Mouse (Mus musculus) testis, adult 2 months (tissue): Measurements from ENCODE around the gene Top3a. TPM values are rescaled to one million over a fixed set of nuclear protein-coding genes. Genes with fewer than 3 reads are reported as not detected.

Experiments used
- H3K27ac ChIP-seq: fragments of 200-500 bp; 2 replicates; pipeline ENCODE4 v1.5.1; 2012; ENCODE audit warnings: low read depth, low read length; ENCODE audit not compliant: control insufficient read depth, insufficient read depth
- H3K27me3 ChIP-seq: fragments of 200-500 bp; 2 replicates; pipeline ENCODE4 v1.6.1; 2012; ENCODE audit warnings: mild to moderate bottlenecking, low read length, moderate library complexity; ENCODE audit not compliant: control insufficient read depth, insufficient read depth
- H3K36me3 ChIP-seq: fragments of 200-500 bp; 2 replicates; pipeline ENCODE4 v1.6.1; 2012; ENCODE audit warnings: mild to moderate bottlenecking, low read length; ENCODE audit not compliant: control insufficient read depth, insufficient read depth
- H3K4me1 ChIP-seq: fragments of 200-500 bp; 2 replicates; pipeline ENCODE4 v1.6.1; 2012; ENCODE audit warnings: low read length; ENCODE audit not compliant: control insufficient read depth, insufficient read depth
- H3K4me3 ChIP-seq: fragments of 200-500 bp; 2 replicates; pipeline ENCODE4 v1.5.1; 2012; ENCODE audit warnings: low read depth, mild to moderate bottlenecking, low read length, moderate library complexity, mixed read lengths; ENCODE audit not compliant: control insufficient read depth
- CTCF ChIP-seq: fragments of 200-500 bp; IDR thresholded peaks from 2 replicates; pipeline ENCODE4 v1.5.1; 2012; ENCODE audit warnings: low read depth, mild to moderate bottlenecking, inconsistent platforms, low read length, moderate library complexity; ENCODE audit not compliant: control insufficient read depth, insufficient read depth, insufficient replicate concordance
- POLR2A ChIP-seq: fragments of 200-500 bp; IDR thresholded peaks from 2 replicates; pipeline ENCODE4 v1.6.1; 2012; ENCODE audit warnings: low read depth, mild to moderate bottlenecking, inconsistent platforms, low read length, moderate library complexity; ENCODE audit not compliant: control insufficient read depth
- polyA plus RNA-seq: library from polyadenylated mRNA; depleted of rRNA; stranded (reverse); fragments of >200 nt; gene quantifications from 2 replicates; pipeline ENCODE4 v1.2.3, GENCODE M21; 2012

The Top3a gene
- polyA plus RNA-seq, 1 experiment: 14.4 TPM

- H3K4me1 ChIP-seq: no peaks in the 10 kb centered on the region
These were observed 10.4 kb upstream of the Top3a start for GRCm38 (mm10) chr11:60787595-60787994.

GRCm38 (mm10) chr11:60784179-60784922, 7.2 kb upstream of the Top3a start:
- Histone ChIP-seq H3K4me1 (peaks cover 5% of the 10 kb centered on the region), H3K27me3 (no peaks in the 10 kb centered on the region), H3K36me3 (peaks cover under 1% of the 10 kb centered on the region), H3K4me3 (no peak overlapping the region), H3K27ac (no peak overlapping the region)
- TF ChIP-seq CTCF: no peak
- TF ChIP-seq POLR2A: no peak

More at GRCm38 (mm10) chr11:60787595-60787994, 10.4 kb upstream of the Top3a start:
- no peak overlapping the region for H3K27ac ChIP-seq
- no peak overlapping the region for H3K4me3 ChIP-seq
- no peaks in the 10 kb centered on the region for H3K27me3 ChIP-seq
- no peak for TF ChIP-seq POLR2A
- no peak for TF ChIP-seq CTCF
- no peaks in the 10 kb centered on the region; the same call in none of the 2 replicates for H3K36me3 ChIP-seq

GRCm38 (mm10) chr11:60779673-60780189, 2.6 kb upstream of the Top3a start:
- TF ChIP-seq CTCF: no peak
- TF ChIP-seq POLR2A: no peak
- Histone ChIP-seq H3K36me3 (peaks cover 2% of the 10 kb centered on the region), H3K4me1 (peaks cover 11% of the 10 kb centered on the region), H3K27me3 (no peaks in the 10 kb centered on the region), H3K4me3 (peak overlapping the region; percentile 97), H3K27ac (no peak overlapping the region)

- Histone ChIP-seq H3K4me1 (peaks cover 15% of the 10 kb centered on the region), H3K4me3 (peak overlapping the region; percentile 97), H3K27me3 (no peaks in the 10 kb centered on the region), H3K36me3 (peaks cover 2% of the 10 kb centered on the region), H3K27ac (peak overlapping the region; percentile 97)
- TF ChIP-seq POLR2A: no peak
- no peak for TF ChIP-seq CTCF
These were observed 721 bp upstream of the Top3a start for GRCm38 (mm10) chr11:60777801-60778370.

GRCm38 (mm10) chr11:60776107-60776828, 897 bp downstream of the Top3a start:
- peaks cover 2% of the 10 kb centered on the region for H3K36me3 ChIP-seq
- peak overlapping the region; percentile 97 for H3K27ac ChIP-seq
- H3K27me3 ChIP-seq: no peaks in the 10 kb centered on the region
- TF ChIP-seq POLR2A (no peak), CTCF (no peak)
- peaks cover 15% of the 10 kb centered on the region for H3K4me1 ChIP-seq
- peak overlapping the region; percentile 97 for H3K4me3 ChIP-seq

- peaks cover 2% of the 10 kb centered on the region for H3K36me3 ChIP-seq
- H3K27ac ChIP-seq: no peak overlapping the region
- peaks cover 15% of the 10 kb centered on the region for H3K4me1 ChIP-seq
- no peaks in the 10 kb centered on the region for H3K27me3 ChIP-seq
- peak overlapping the region; percentile 97 for H3K4me3 ChIP-seq
- TF ChIP-seq CTCF (no peak), POLR2A (no peak)
These were observed 1.6 kb downstream of the Top3a start for GRCm38 (mm10) chr11:60775578-60775977.

GRCm38 (mm10) chr11:60774841-60775240, 2.3 kb downstream of the Top3a start:
- Histone ChIP-seq H3K4me3 (peak overlapping the region; percentile 14; the same call in 1 of the 2 replicates), H3K27me3 (no peaks in the 10 kb centered on the region), H3K27ac (no peak overlapping the region), H3K4me1 (peaks cover 15% of the 10 kb centered on the region), H3K36me3 (peaks cover 2% of the 10 kb centered on the region)
- TF ChIP-seq CTCF (no peak), POLR2A (no peak)
